Mouse (Mus musculus): ENCODE results near the gene Stra6. TPM values are rescaled to one million over a fixed set of nuclear protein-coding genes. Genes with fewer than 3 reads are reported as not detected.
A peak's percentile ranks its signal among the peaks of the same experiment; 100 is the strongest.

The Stra6 gene
- polyA plus RNA-seq, 1 experiment from 2014 or later = 0.89 TPM

- Histone ChIP-seq H3K36me3 (ENCODE audit: control insufficient read depth, insufficient read depth) (no peaks in the 10 kb centered on the region), H3K27ac (ENCODE audit: low read length) (peak overlapping the region; percentile 79), H3K27me3 (ENCODE audit: control insufficient read depth, insufficient read depth, low read length) (no peaks in the 10 kb centered on the region), H3K4me1 (ENCODE audit: control insufficient read depth, insufficient read depth, low read length) (peaks cover 20% of the 10 kb centered on the region), H3K9me3 (replicated peaks; ENCODE audit: control insufficient read depth, low read length) (no peaks in the 10 kb centered on the region), H3K9ac (ENCODE audit: low read length) (no peak overlapping the region), H3K4me3 (ENCODE audit: low read length) (no peak overlapping the region), H3K4me2 (ENCODE audit: low read depth, low read length) (no peak overlapping the region)
- ATAC-seq (replicated peaks; ENCODE audit: extremely low read depth, insufficient read depth, low FRiP score) = no peak
- WGBS = 52% methylated on average over 5 of the region's 5 CpGs
Observed at GRCm38 (mm10) chr9:58160315-58160714, 96.7 kb downstream of the Stra6 start.

GRCm38 (mm10) chr9:58162173-58162572 is 98.6 kb downstream of the Stra6 start:
- no peak overlapping the region for H3K9ac ChIP-seq (ENCODE audit: low read length)
- no peaks in the 10 kb centered on the region for H3K27me3 ChIP-seq (ENCODE audit: control insufficient read depth, insufficient read depth, low read length)
- H3K27ac ChIP-seq (ENCODE audit: low read length) = no peak overlapping the region
- ATAC-seq (replicated peaks; ENCODE audit: extremely low read depth, insufficient read depth, low FRiP score) = no peak
- H3K4me3 ChIP-seq (ENCODE audit: low read length) = no peak overlapping the region
- H3K36me3 ChIP-seq (ENCODE audit: control insufficient read depth, insufficient read depth) = no peaks in the 10 kb centered on the region
- 84% methylated on average over 3 of the region's 3 CpGs for WGBS
- no peak overlapping the region for H3K4me2 ChIP-seq (ENCODE audit: low read depth, low read length)
- no peaks in the 10 kb centered on the region for H3K9me3 ChIP-seq (replicated peaks; ENCODE audit: control insufficient read depth, low read length)
- H3K4me1 ChIP-seq (ENCODE audit: control insufficient read depth, insufficient read depth, low read length) = peaks cover 11% of the 10 kb centered on the region

- no peaks in the 10 kb centered on the region for H3K36me3 ChIP-seq (ENCODE audit: control insufficient read depth, insufficient read depth)
- H3K27ac ChIP-seq (ENCODE audit: low read length) = no peak overlapping the region
- H3K4me3 ChIP-seq (ENCODE audit: low read length) = no peak overlapping the region
- H3K27me3 ChIP-seq (ENCODE audit: control insufficient read depth, insufficient read depth, low read length) = no peaks in the 10 kb centered on the region
- no peak for ATAC-seq (replicated peaks; ENCODE audit: extremely low read depth, insufficient read depth, low FRiP score)
- peaks cover 11% of the 10 kb centered on the region for H3K4me1 ChIP-seq (ENCODE audit: control insufficient read depth, insufficient read depth, low read length)
- H3K9ac ChIP-seq (ENCODE audit: low read length) = no peak overlapping the region
- H3K4me2 ChIP-seq (ENCODE audit: low read depth, low read length) = no peak overlapping the region
- no peaks in the 10 kb centered on the region for H3K9me3 ChIP-seq (replicated peaks; ENCODE audit: control insufficient read depth, low read length)
- 61% methylated on average over 5 of the region's 5 CpGs for WGBS
Observed at GRCm38 (mm10) chr9:58163146-58163545, 99.6 kb downstream of the Stra6 start.

GRCm38 (mm10) chr9:58165779-58166178 is 102.2 kb downstream of the Stra6 start:
- Histone ChIP-seq H3K9ac (ENCODE audit: low read length) (no peak overlapping the region), H3K4me3 (ENCODE audit: low read length) (no peak overlapping the region), H3K27ac (ENCODE audit: low read length) (no peak overlapping the region), H3K4me1 (ENCODE audit: control insufficient read depth, insufficient read depth, low read length) (no peaks in the 10 kb centered on the region), H3K27me3 (ENCODE audit: control insufficient read depth, insufficient read depth, low read length) (no peaks in the 10 kb centered on the region), H3K36me3 (ENCODE audit: control insufficient read depth, insufficient read depth) (no peaks in the 10 kb centered on the region), H3K4me2 (ENCODE audit: low read depth, low read length) (no peak overlapping the region), H3K9me3 (replicated peaks; ENCODE audit: control insufficient read depth, low read length) (no peaks in the 10 kb centered on the region)
- no peak for ATAC-seq (replicated peaks; ENCODE audit: extremely low read depth, insufficient read depth, low FRiP score)
- WGBS = 79% methylated on average over 1 of the region's 1 CpGs

- Histone ChIP-seq H3K27ac (ENCODE audit: low read length) (no peak overlapping the region), H3K4me3 (ENCODE audit: low read length) (no peak overlapping the region), H3K4me1 (ENCODE audit: control insufficient read depth, insufficient read depth, low read length) (no peaks in the 10 kb centered on the region), H3K27me3 (ENCODE audit: control insufficient read depth, insufficient read depth, low read length) (no peaks in the 10 kb centered on the region; the same call in 1 of the 2 replicates), H3K9ac (ENCODE audit: low read length) (no peak overlapping the region), H3K36me3 (ENCODE audit: control insufficient read depth, insufficient read depth) (no peaks in the 10 kb centered on the region), H3K9me3 (replicated peaks; ENCODE audit: control insufficient read depth, low read length) (no peaks in the 10 kb centered on the region), H3K4me2 (ENCODE audit: low read depth, low read length) (no peak overlapping the region)
- no peak for ATAC-seq (replicated peaks; ENCODE audit: extremely low read depth, insufficient read depth, low FRiP score)
- 75% methylated on average over 3 of the region's 3 CpGs for WGBS
Observed at GRCm38 (mm10) chr9:58168880-58169279, 105.3 kb downstream of the Stra6 start.

GRCm38 (mm10) chr9:58169426-58169825 is 105.8 kb downstream of the Stra6 start:
- Histone ChIP-seq H3K4me3 (ENCODE audit: low read length) (no peak overlapping the region), H3K27ac (ENCODE audit: low read length) (no peak overlapping the region), H3K4me1 (ENCODE audit: control insufficient read depth, insufficient read depth, low read length) (no peaks in the 10 kb centered on the region), H3K4me2 (ENCODE audit: low read depth, low read length) (no peak overlapping the region), H3K36me3 (ENCODE audit: control insufficient read depth, insufficient read depth) (no peaks in the 10 kb centered on the region), H3K9me3 (replicated peaks; ENCODE audit: control insufficient read depth, low read length) (no peaks in the 10 kb centered on the region), H3K9ac (ENCODE audit: low read length) (no peak overlapping the region), H3K27me3 (ENCODE audit: control insufficient read depth, insufficient read depth, low read length) (no peaks in the 10 kb centered on the region; the same call in 1 of the 2 replicates)
- 79% methylated on average over 6 of the region's 6 CpGs for WGBS
- no peak for ATAC-seq (replicated peaks; ENCODE audit: extremely low read depth, insufficient read depth, low FRiP score)

- Histone ChIP-seq H3K4me3 (ENCODE audit: low read length) (no peak overlapping the region), H3K9ac (ENCODE audit: low read length) (no peak overlapping the region), H3K4me1 (ENCODE audit: control insufficient read depth, insufficient read depth, low read length) (peaks cover 3% of the 10 kb centered on the region; the same call in 1 of the 2 replicates), H3K27ac (ENCODE audit: low read length) (no peak overlapping the region), H3K36me3 (ENCODE audit: control insufficient read depth, insufficient read depth) (no peaks in the 10 kb centered on the region), H3K27me3 (ENCODE audit: control insufficient read depth, insufficient read depth, low read length) (no peaks in the 10 kb centered on the region; the same call in 1 of the 2 replicates), H3K9me3 (replicated peaks; ENCODE audit: control insufficient read depth, low read length) (no peaks in the 10 kb centered on the region), H3K4me2 (ENCODE audit: low read depth, low read length) (no peak overlapping the region)
- WGBS = 67% methylated on average over 2 of the region's 2 CpGs
- ATAC-seq (replicated peaks; ENCODE audit: extremely low read depth, insufficient read depth, low FRiP score) = no peak
Observed at GRCm38 (mm10) chr9:58172863-58173262, 109.3 kb downstream of the Stra6 start.

GRCm38 (mm10) chr9:58174818-58175251 is 111.2 kb downstream of the Stra6 start:
- Histone ChIP-seq H3K36me3 (ENCODE audit: control insufficient read depth, insufficient read depth) (no peaks in the 10 kb centered on the region), H3K4me3 (ENCODE audit: low read length) (no peak overlapping the region), H3K9ac (ENCODE audit: low read length) (no peak overlapping the region), H3K27me3 (ENCODE audit: control insufficient read depth, insufficient read depth, low read length) (no peaks in the 10 kb centered on the region; the same call in 1 of the 2 replicates), H3K4me2 (ENCODE audit: low read depth, low read length) (no peak overlapping the region), H3K27ac (ENCODE audit: low read length) (no peak overlapping the region), H3K4me1 (ENCODE audit: control insufficient read depth, insufficient read depth, low read length) (peaks cover 3% of the 10 kb centered on the region; the same call in 1 of the 2 replicates), H3K9me3 (replicated peaks; ENCODE audit: control insufficient read depth, low read length) (no peaks in the 10 kb centered on the region)
- WGBS = 24% methylated on average over 5 of the region's 5 CpGs
- ATAC-seq (replicated peaks; ENCODE audit: extremely low read depth, insufficient read depth, low FRiP score) = no peak

GRCm38 (mm10) chr9:58175745-58176487 is 112.3 kb downstream of the Stra6 start:
- H3K27ac ChIP-seq (ENCODE audit: low read length) = no peak overlapping the region
- ATAC-seq (replicated peaks; ENCODE audit: extremely low read depth, insufficient read depth, low FRiP score) = no peak

More at GRCm38 (mm10) chr9:58175745-58176487, 112.3 kb downstream of the Stra6 start:
- H3K4me3 ChIP-seq (ENCODE audit: low read length) = no peak overlapping the region
- no peak overlapping the region for H3K9ac ChIP-seq (ENCODE audit: low read length)
- H3K4me1 ChIP-seq (ENCODE audit: control insufficient read depth, insufficient read depth, low read length) = peaks cover 3% of the 10 kb centered on the region; the same call in 1 of the 2 replicates
- no peaks in the 10 kb centered on the region for H3K36me3 ChIP-seq (ENCODE audit: control insufficient read depth, insufficient read depth)
- no peaks in the 10 kb centered on the region for H3K9me3 ChIP-seq (replicated peaks; ENCODE audit: control insufficient read depth, low read length)
- 34% methylated on average over 5 of the region's 5 CpGs for WGBS
- H3K4me2 ChIP-seq (ENCODE audit: low read depth, low read length) = no peak overlapping the region
- H3K27me3 ChIP-seq (ENCODE audit: control insufficient read depth, insufficient read depth, low read length) = no peaks in the 10 kb centered on the region; the same call in 1 of the 2 replicates
